Mouse (Mus musculus) bone marrow, adult 2 months (tissue): ENCODE results near the gene Ncf1. TPM values are rescaled to one million over a fixed set of nuclear protein-coding genes. Genes with fewer than 3 reads are reported as not detected.

ENCODE experiments used
- H3K27ac ChIP-seq: fragments of 200-500 bp; 2 replicates; pipeline ENCODE4 v1.5.1; 2012; ENCODE audit warnings: low read depth, mild to moderate bottlenecking, control low read depth, inconsistent platforms, low read length; ENCODE audit not compliant: control insufficient read depth, poor library complexity, insufficient read depth
- H3K4me1 ChIP-seq: fragments of 200-500 bp; 2 replicates; pipeline ENCODE4 v1.6.1; 2011; ENCODE audit warnings: low read length; ENCODE audit not compliant: control insufficient read depth, insufficient read depth
- H3K4me3 ChIP-seq: fragments of 200-500 bp; replicated peaks from 2 replicates; pipeline ENCODE3; 2011; ENCODE audit warnings: mild to moderate bottlenecking, low read depth, low read length, control low read depth; ENCODE audit not compliant: control insufficient read depth
- CTCF ChIP-seq: fragments of 200-500 bp; IDR thresholded peaks from 2 replicates; pipeline ENCODE4 v1.5.1; 2011; ENCODE audit warnings: low read length, control low read depth; ENCODE audit not compliant: control insufficient read depth, insufficient read depth
- POLR2A ChIP-seq: fragments of 200-500 bp; IDR thresholded peaks from 2 replicates; pipeline ENCODE4 v1.6.1; 2011; ENCODE audit warnings: low read depth, mild to moderate bottlenecking, control low read depth, low read length, borderline replicate concordance; ENCODE audit not compliant: control insufficient read depth
- WGBS: fragments of 180-500 bp; shearing (Covaris S2); methylation state at CpG from one replicate; pipeline ENCODE4 v1.1.7; 2018; 5-methylcytosine and 5-hydroxymethylcytosine counted together
- polyA plus RNA-seq: library from polyadenylated mRNA; stranded (reverse); fragments of >200 nt; gene quantifications from 2 replicates; pipeline ENCODE4 v1.2.4, GENCODE M21; 2011; ENCODE audit warnings: low replicate concordance; ENCODE audit not compliant: missing spikeins, insufficient read depth, insufficient read length

The Ncf1 gene
- polyA plus RNA-seq, 1 experiment, result 222 TPM

DNA sequence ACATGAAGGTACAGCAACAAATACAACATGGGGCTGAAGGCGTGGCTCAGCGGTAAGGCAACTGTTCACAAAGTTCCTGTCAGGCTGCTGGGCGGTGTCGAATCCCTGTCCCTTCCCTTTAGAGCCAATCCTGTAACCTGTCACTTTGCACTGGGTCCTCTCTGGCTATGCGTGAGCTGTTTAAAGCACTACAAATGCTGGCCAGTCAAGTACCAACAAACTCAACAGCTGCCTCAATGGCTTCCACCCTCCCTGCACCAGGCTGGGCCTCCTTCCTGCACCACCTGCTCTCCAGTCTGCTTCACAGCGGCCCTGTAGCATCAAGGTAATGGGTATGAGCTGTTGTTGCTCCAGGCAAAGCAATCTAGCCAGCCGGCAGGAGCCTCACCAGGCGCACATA lies 39.3 kb upstream of the Ncf1 start:
- no peak for TF ChIP-seq CTCF
- TF ChIP-seq POLR2A, result no peak
- Histone ChIP-seq H3K4me1 (no peaks in the 10 kb centered on the region; the same call in 1 of the 2 replicates), H3K27ac (no peak overlapping the region), H3K4me3 (no peak overlapping the region)
- WGBS, result 83% methylated on average over 8 of the region's 8 CpGs

DNA sequence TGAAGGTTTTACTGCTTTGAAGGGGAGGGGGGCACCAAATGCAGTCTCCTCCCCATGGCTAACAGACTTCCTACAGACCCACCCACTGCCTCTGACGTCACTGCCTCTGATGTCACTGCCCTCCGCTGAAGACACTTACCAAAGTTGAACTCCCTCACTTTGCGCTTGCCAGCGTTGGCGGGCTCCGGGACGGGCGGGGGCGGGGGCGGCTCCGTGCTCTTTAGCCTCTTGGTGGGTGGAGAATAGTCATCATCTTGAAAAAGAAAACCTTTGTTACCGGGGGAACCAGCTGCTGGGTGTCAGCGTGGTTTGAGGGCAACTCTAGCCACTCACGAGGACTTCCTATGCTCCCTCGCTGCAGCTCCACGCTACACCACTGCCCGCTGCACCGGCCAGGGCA lies 37.0 kb upstream of the Ncf1 start:
- no peak overlapping the region for H3K4me3 ChIP-seq
- WGBS, result 70% methylated on average over 18 of the region's 18 CpGs
- no peak for TF ChIP-seq POLR2A
- no peaks in the 10 kb centered on the region; the same call in 1 of the 2 replicates for H3K4me1 ChIP-seq
- H3K27ac ChIP-seq, result no peak overlapping the region

DNA sequence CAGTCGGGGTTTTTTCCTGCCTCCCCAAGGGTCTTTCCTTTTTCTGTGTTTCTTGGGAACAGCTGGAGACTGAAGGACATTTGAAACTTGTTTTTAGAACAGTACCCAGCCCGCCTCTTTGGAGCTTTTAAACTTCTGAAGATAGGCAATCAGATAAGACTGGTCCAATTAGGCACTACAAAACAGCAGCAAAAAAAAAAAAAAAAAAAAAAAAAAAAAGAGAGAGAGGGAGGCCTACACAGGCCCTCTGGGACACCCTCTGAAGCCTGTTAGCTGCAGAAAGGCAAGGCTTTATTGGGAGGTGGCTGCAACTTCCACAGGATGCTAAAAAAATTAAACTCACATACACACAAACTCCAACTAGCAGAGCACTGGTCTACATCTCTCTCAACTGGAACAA lies 36.5 kb upstream of the Ncf1 start:
- Histone ChIP-seq H3K4me3 (no peak overlapping the region), H3K27ac (no peak overlapping the region), H3K4me1 (no peaks in the 10 kb centered on the region; the same call in 1 of the 2 replicates)
- TF ChIP-seq POLR2A (no peak), CTCF (no peak)
- 76% methylated on average over 2 of the region's 2 CpGs for WGBS

DNA sequence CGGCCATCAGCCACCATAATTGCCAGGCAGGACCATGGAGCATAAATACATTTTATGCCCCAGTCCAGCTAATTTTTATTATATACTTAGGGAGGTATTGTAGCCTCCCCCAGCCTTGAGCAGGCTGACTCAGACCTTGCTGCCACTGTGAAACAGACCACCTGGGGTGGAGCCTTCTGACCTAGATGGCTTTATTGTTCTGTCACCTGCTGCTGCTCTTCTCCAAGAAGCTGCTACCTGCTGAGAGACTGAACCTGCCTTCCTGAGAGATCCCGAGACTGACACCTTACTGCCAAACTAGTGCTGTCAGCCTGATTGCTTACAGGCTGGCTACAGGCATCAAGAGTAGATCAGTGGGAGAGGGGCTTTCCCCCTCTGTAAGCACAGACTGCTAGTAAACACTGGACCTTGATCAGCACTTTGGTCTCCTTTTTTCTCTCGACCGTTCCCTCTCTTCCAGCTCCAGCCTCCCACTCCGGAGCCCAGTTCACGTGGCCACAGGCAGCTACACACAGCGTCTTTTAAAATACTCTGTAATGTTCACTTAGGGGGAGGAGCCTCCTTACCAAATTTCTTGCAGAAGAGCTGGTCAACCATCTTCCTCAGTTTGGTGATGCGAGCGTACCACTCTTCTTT lies 30.7 kb upstream of the Ncf1 start:
- 86% methylated on average over 9 of the region's 9 CpGs for WGBS
- H3K4me3 ChIP-seq, result no peak overlapping the region
- TF ChIP-seq CTCF, result no peak
- TF ChIP-seq POLR2A, result no peak
- H3K4me1 ChIP-seq, result peaks cover 4% of the 10 kb centered on the region; the same call in 1 of the 2 replicates
- H3K27ac ChIP-seq, result no peak overlapping the region

DNA sequence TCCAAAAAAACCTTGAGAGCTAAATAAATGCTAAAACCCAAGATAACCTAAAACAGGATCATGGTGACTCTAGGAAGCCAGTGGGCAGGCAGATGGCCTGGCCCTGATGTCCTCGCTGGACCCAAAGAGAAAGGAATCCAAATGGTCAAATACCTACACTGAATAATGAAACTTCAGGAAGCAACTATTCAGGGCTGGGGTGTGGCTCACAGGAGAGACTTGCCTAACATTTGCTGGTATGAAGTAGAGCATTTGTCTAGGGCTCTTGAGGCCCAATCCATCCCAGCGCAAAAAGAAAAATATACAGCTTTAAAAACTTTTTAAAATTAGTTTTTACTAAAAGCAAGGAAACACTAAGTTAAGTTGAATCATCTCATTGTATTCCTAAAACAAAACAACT lies 29.5 kb upstream of the Ncf1 start:
- TF ChIP-seq CTCF (no peak), POLR2A (no peak)
- H3K4me1 ChIP-seq, result peaks cover 4% of the 10 kb centered on the region; the same call in 1 of the 2 replicates
- WGBS, result 84% methylated on average over 2 of the region's 2 CpGs
- no peak overlapping the region; the same call in 1 of the 2 replicates for H3K27ac ChIP-seq
- H3K4me3 ChIP-seq, result no peak overlapping the region

DNA sequence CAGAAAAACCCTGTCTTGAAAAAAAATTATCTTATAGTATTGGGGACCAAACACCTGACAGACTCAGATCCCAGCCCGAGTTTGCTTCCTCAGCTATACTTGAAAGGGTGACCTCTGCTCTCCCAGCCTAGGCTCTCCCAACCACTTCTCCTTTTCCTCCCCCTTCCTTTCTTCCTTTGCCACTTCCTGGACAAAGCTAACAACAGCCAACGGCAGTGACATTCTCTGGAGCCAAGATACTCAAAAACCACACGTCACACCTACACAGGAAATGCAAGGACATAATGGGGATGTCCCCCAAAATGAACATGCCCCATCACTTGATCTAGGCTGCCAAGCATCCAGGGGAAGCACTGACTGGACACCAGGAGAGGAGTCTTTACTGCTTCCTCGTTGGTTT lies 29.0 kb upstream of the Ncf1 start:
- 6% methylated on average over 4 of the region's 4 CpGs for WGBS
- Histone ChIP-seq H3K4me3 (no peak overlapping the region), H3K4me1 (peaks cover 4% of the 10 kb centered on the region; the same call in 1 of the 2 replicates), H3K27ac (peak overlapping the region; percentile 19; the same call in 1 of the 2 replicates)
- no peak for TF ChIP-seq POLR2A
- TF ChIP-seq CTCF, result no peak

DNA sequence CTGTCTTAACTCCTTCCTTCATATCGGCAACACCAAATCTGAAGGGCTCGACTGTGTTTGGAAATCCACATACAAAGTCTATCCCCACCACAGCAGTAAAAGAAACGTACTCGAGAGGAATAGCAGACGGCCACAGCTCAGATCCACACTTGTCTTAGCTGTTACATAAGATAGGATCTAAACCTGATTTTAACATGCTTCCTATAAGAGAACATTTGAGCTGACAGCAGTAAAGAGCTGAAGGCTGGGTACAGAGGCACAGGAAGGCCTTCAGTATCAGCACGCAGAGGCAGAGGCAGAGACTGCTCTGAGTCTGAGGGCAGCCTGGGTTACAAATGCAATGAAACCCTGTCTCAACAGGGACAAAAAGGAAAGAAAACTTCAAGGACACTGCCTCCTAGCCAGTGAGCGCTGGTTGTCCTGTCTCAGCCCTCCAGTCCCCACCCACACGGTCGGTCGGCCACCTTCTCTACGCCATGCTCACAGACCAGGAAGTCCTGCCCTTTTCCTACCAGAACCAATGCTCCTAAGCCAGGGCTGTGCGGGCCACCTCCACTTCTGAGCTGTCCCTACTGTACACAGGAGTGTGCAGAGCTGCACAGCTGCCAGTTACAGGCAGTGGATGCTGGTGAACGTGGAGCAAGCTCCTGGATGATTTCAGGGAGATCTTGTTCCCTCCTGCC lies 28.1 kb upstream of the Ncf1 start:
- 46% methylated on average over 13 of the region's 13 CpGs for WGBS
- Histone ChIP-seq H3K4me3 (no peak overlapping the region), H3K27ac (peak overlapping the region; percentile 18), H3K4me1 (peaks cover 4% of the 10 kb centered on the region; the same call in 1 of the 2 replicates)
- TF ChIP-seq POLR2A, result no peak
- no peak for TF ChIP-seq CTCF

DNA sequence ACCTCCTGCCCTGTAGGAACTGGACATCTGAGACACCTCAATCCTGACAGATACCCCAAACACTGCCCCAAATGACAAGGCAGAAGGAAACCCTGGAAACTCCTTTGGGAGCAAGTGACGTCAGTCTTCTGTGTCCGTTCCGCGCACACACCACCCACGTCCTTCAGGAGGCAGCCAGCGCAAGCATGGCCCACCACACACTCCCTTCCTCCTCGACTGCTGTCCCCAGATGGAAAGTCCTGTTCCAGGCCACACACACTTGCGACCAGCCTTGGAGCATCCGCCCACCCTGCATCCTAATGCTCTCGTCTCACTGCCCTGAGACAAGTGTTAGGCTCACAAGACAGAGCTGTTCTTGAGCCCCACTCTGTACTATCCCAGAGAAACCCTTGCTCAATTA lies 25.9 kb upstream of the Ncf1 start:
- no peak overlapping the region for H3K27ac ChIP-seq
- WGBS, result 91% methylated on average over 10 of the region's 10 CpGs
- peaks cover 4% of the 10 kb centered on the region; the same call in 1 of the 2 replicates for H3K4me1 ChIP-seq
- no peak overlapping the region for H3K4me3 ChIP-seq
- no peak for TF ChIP-seq POLR2A
- no peak for TF ChIP-seq CTCF

DNA sequence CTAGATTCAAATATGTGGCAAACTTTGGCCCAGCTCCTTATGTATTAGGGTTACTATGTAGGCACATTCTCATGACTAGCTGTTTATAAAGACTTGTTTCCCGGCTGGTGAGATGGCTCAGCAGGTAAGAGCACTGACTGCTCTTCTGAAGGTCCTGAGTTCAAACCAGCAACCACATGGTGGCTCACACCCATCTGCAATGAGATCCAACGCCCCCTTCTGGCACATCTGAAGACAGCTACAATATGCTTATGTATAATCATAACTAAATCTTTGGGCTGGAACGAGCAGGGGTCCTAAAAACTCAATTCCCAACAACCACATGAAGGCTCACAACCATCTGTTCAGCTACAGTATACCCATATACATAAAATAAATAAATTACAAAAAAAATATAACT lies 24.4 kb upstream of the Ncf1 start:
- Histone ChIP-seq H3K4me1 (peaks cover 4% of the 10 kb centered on the region; the same call in 1 of the 2 replicates), H3K4me3 (no peak overlapping the region), H3K27ac (no peak overlapping the region)
- 60% methylated on average over 3 of the region's 3 CpGs for WGBS
- TF ChIP-seq CTCF (peak; percentile 58), POLR2A (no peak)
